Mouse (Mus musculus) forebrain, embryonic 11.5 days (tissue): ENCODE results near the gene 1700016D06Rik. TPM values are rescaled to one million over a fixed set of nuclear protein-coding genes. Genes with fewer than 3 reads are reported as not detected.

ENCODE experiments used
- ATAC-seq: fragments of 200-750 bp; cut with Nextera tagmentation; replicated peaks from 2 replicates; pipeline ENCODE4 v1.8.0; 2017; ENCODE audit warnings: moderate TSS enrichment; ENCODE audit not compliant: low FRiP score
- DNase-seq: peaks from one replicate; pipeline ENCODE4 v3.0.0-alpha.2; 2017; ENCODE audit warnings: low spot score
- H3K27ac ChIP-seq: fragments of 300-500 bp; sonication (generic); 2 replicates; pipeline ENCODE4 v1.5.1; 2014; ENCODE audit warnings: low read depth, low read length
- H3K27me3 ChIP-seq: fragments of 300-500 bp; sonication (generic); 2 replicates; pipeline ENCODE4 v1.6.1; 2014; ENCODE audit warnings: mild to moderate bottlenecking, low read length, mixed read lengths; ENCODE audit not compliant: control insufficient read depth, insufficient read depth
- H3K36me3 ChIP-seq: fragments of 300-500 bp; sonication (generic); 2 replicates; pipeline ENCODE4 v1.6.1; 2014; ENCODE audit warnings: mild to moderate bottlenecking, low read length, moderate library complexity, mixed read lengths; ENCODE audit not compliant: control insufficient read depth, insufficient read depth
- H3K4me1 ChIP-seq: fragments of 300-500 bp; sonication (generic); replicated peaks from 2 replicates; pipeline ENCODE4 v1.6.1; 2014; ENCODE audit warnings: low read length, mixed read lengths; ENCODE audit not compliant: control insufficient read depth, insufficient read depth
- H3K4me2 ChIP-seq: fragments of 300-500 bp; sonication (generic); 2 replicates; pipeline ENCODE4 v1.6.1; 2014; ENCODE audit warnings: low read depth, mild to moderate bottlenecking, low read length, moderate library complexity, mixed read lengths; ENCODE audit not compliant: severe bottlenecking
- H3K4me3 ChIP-seq: fragments of 300-500 bp; sonication (generic); 2 replicates; pipeline ENCODE4 v1.5.1; 2014; ENCODE audit warnings: low read depth, low read length
- H3K9ac ChIP-seq: fragments of 300-500 bp; sonication (generic); 2 replicates; pipeline ENCODE4 v1.6.1; 2014; ENCODE audit warnings: low read length
- H3K9me3 ChIP-seq: fragments of 300-500 bp; sonication (generic); 2 replicates; pipeline ENCODE4 v1.6.1; 2016; ENCODE audit warnings: low read length, mixed read lengths; ENCODE audit not compliant: control insufficient read depth
- WGBS: fragments of 180-500 bp; shearing (Covaris S2); extraction: QIAGEN DNeasy Blood & Tissue Kit; methylation state at CpG from one replicate; pipeline ENCODE4 v1.1.7; 2014; 5-methylcytosine and 5-hydroxymethylcytosine counted together
- polyA plus RNA-seq: library from polyadenylated mRNA; unstranded; fragments of >200 nt; fragmentation: Nextera tagmentation; extraction: Ambion mirVana; gene quantifications from 2 replicates; pipeline ENCODE4 v1.2.1, GENCODE M21; 2014

The 1700016D06Rik gene
- not detected in 2 replicates for polyA plus RNA-seq

DNA sequence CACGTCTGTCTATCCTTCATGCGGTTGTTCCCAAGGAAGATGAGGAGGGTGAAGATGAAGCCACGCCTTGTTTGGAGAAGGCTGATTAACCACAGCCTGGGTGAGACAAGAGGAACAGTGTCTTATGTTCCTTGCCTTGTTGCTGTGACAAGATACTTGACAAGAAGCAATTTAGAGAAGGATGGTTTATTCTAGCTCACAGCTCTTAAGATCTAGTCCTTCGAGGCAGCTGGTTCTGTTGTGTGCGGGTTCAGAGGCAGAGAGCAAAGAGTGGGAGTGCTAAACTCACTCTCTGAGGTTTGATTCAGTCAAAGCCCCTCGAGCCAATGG lies at the start of gene 1700016D06Rik:
Gene 1700016D06Rik, minus strand, starts transcription at position 31 of the 330 bp plus-strand sequence.
- no peaks in the 10 kb centered on the region for H3K9me3 ChIP-seq
- 77% methylated on average over 6 of the region's 6 CpGs for WGBS
- H3K36me3 ChIP-seq, result no peaks in the 10 kb centered on the region
- no peak within 1 kb of the TSS for H3K4me3 ChIP-seq
- H3K27me3 ChIP-seq, result no peaks in the 10 kb centered on the region
- no peak for DNase-seq
- ATAC-seq, result no peak
- no peak within 1 kb of the TSS for H3K27ac ChIP-seq
- no peak within 1 kb of the TSS for H3K9ac ChIP-seq
- H3K4me1 ChIP-seq, result no peaks in the 10 kb centered on the region
- H3K4me2 ChIP-seq, result peak within 1 kb of the TSS; percentile 43; the same call in 1 of the 2 replicates

DNA sequence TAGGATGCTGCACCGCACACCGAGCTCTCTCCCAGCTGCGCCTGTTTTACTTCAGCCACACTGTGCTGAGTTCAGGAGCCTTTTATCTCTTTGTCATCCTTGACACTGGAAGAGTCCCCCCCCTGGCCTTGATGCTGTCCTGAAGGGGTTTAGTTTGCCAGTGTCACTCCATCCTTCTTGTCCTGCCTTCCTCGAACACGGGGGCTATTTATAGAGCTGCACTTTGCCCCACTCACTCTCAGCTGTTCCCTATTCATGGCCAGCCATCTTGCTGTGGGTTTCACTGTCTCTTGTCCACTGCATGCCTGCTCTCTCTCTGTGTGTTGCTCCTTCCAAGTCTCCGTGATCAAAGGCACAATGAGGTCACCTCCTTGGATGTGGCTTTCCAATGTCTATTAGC lies 48.6 kb upstream of the 1700016D06Rik start:
- Histone ChIP-seq H3K9ac (no peak overlapping the region), H3K4me2 (no peak overlapping the region), H3K4me1 (no peaks in the 10 kb centered on the region), H3K27me3 (no peaks in the 10 kb centered on the region), H3K36me3 (no peaks in the 10 kb centered on the region), H3K27ac (no peak overlapping the region), H3K4me3 (no peak overlapping the region), H3K9me3 (no peaks in the 10 kb centered on the region)
- WGBS, result 75% methylated on average over 6 of the region's 6 CpGs
- no peak for DNase-seq
- ATAC-seq, result no peak

DNA sequence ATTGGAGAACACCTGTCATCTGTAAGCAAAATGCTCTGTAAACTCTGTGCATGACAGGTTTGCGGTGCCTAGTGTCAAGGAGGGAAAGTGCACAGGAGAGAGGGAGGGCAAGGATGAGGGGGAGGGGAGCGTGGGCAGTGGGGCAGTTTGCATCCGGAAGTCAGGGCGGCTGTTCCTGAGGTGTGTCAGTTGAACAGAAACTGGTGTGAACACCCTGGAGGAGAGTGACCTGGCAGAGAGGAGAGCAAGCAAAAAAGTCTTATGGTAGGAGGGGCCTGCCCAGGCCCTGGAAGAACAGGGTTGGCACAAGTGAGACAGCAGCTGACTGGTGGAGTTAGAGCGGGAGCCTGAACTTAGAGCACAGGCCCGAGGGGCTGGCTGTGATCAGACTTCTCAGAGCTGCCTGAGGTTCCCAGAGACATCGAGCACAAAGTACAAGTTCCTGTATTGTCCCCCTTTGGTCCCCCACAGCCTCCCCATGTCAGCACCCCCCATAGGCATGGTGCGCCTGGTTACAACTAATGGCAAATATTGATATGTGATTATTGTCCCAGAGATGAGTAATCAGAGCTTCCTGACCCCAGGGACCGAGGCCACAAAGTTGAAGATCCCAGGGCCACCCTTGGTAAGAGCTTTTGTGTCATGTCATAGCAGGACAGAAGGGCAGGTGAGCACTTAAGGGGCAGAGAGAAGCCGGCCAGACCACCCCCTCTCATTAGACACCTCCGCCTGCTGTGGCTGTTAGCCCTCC lies 46.2 kb upstream of the 1700016D06Rik start:
- no peak for DNase-seq
- Histone ChIP-seq H3K4me2 (no peak overlapping the region), H3K9ac (no peak overlapping the region), H3K4me1 (no peaks in the 10 kb centered on the region), H3K9me3 (no peaks in the 10 kb centered on the region), H3K4me3 (no peak overlapping the region), H3K27ac (no peak overlapping the region), H3K36me3 (no peaks in the 10 kb centered on the region), H3K27me3 (no peaks in the 10 kb centered on the region)
- 85% methylated on average over 11 of the region's 11 CpGs for WGBS
- ATAC-seq, result no peak

DNA sequence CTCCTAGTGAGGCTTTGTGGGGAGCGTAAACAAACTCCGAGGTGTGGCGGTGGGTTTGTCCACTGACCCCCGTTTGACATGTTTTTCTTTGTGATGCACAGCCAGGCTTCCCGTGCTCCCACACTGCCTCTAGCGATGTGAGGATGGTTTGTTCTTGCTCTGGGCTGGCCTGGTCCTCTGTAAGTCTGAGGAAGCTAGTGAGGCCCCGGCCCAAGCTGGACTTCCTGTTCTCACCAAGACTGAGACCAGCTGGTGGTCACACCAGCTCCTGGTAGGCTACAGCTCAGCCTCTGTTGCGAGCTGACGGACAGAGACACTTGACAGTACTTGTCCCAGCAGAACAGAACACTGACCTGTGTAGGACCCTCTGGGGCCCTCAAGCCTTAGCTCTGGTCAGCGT lies 42.7 kb upstream of the 1700016D06Rik start:
- ATAC-seq (no peak), DNase-seq (no peak)
- H3K27me3 ChIP-seq, result no peaks in the 10 kb centered on the region
- WGBS, result 85% methylated on average over 10 of the region's 10 CpGs
- H3K4me1 ChIP-seq, result no peaks in the 10 kb centered on the region
- H3K9ac ChIP-seq, result no peak overlapping the region
- no peak overlapping the region for H3K4me3 ChIP-seq
- H3K9me3 ChIP-seq, result no peaks in the 10 kb centered on the region
- H3K27ac ChIP-seq, result no peak overlapping the region
- no peaks in the 10 kb centered on the region for H3K36me3 ChIP-seq
- no peak overlapping the region for H3K4me2 ChIP-seq

DNA sequence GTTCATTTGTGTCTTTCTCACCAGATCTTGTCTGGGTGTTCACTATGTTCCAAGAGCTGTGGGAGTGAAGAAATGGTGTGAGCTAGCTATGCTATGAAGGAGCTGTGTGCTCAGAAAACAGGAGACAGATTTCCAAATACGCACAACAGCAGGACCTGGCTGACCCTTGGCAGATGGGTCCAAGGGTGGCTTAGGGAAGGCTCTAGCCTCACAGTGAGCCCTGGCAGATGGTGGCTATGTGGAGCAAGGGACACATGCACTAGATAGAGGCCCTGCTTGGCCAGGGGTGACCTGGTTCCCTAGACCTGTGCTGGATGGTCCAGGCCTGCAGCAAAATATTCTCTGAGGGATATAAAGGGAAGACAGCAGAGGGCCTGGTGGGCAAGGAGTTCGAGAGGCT lies 40.0 kb upstream of the 1700016D06Rik start:
- DNase-seq (no peak), ATAC-seq (no peak)
- Histone ChIP-seq H3K4me3 (no peak overlapping the region), H3K27me3 (no peaks in the 10 kb centered on the region), H3K4me1 (no peaks in the 10 kb centered on the region), H3K36me3 (no peaks in the 10 kb centered on the region; the same call in 1 of the 2 replicates), H3K4me2 (no peak overlapping the region), H3K27ac (no peak overlapping the region), H3K9me3 (no peaks in the 10 kb centered on the region), H3K9ac (no peak overlapping the region)
- 93% methylated on average over 2 of the region's 2 CpGs for WGBS

DNA sequence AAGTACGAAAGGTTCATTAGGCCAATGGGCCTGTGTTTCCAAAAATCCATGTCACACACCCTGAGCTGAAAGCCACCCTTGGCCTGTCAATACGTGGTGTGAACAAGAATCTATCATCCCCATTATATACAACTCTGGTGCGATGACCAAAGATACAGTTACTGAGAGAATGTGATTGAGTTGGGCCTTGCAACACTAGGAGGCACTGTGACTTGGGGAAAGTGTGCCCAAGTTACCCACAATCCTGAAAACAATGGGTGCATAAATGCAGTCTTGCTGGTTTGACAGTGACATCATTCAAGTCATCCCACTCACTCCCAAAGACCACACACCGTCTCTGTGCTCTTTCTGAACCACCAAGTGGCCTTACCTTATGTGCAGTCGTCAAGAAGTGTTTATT lies 38.2 kb upstream of the 1700016D06Rik start:
- Histone ChIP-seq H3K4me2 (no peak overlapping the region), H3K9ac (no peak overlapping the region), H3K4me3 (no peak overlapping the region), H3K9me3 (no peaks in the 10 kb centered on the region), H3K4me1 (no peaks in the 10 kb centered on the region), H3K36me3 (no peaks in the 10 kb centered on the region; the same call in 1 of the 2 replicates), H3K27ac (no peak overlapping the region), H3K27me3 (no peaks in the 10 kb centered on the region)
- ATAC-seq (no peak), DNase-seq (no peak)
- 86% methylated on average over 5 of the region's 5 CpGs for WGBS

DNA sequence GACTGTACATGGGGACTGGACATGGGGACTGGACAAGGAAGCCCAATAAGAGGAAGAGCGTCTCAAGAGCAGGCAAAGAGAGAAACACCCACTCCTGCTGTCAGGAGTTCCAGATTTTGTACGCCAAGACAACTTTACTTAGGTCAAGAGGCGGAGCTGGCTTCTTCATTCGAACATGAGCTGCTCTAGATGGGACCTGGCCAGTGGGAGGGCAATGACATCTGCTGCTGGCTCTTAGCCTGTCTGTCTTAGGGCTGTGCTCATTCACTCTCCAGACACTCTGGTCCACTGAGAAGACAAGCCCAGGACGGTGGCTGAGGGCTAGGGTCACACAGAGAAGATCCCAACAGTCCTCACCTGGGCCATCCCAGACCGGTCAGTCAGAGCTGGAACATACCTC lies 36.2 kb upstream of the 1700016D06Rik start:
- 94% methylated on average over 6 of the region's 6 CpGs for WGBS
- Histone ChIP-seq H3K27me3 (no peaks in the 10 kb centered on the region), H3K9me3 (no peaks in the 10 kb centered on the region), H3K4me1 (no peaks in the 10 kb centered on the region), H3K27ac (no peak overlapping the region), H3K4me3 (no peak overlapping the region), H3K36me3 (no peaks in the 10 kb centered on the region; the same call in 1 of the 2 replicates), H3K9ac (no peak overlapping the region), H3K4me2 (no peak overlapping the region)
- DNase-seq, result no peak
- ATAC-seq, result no peak

DNA sequence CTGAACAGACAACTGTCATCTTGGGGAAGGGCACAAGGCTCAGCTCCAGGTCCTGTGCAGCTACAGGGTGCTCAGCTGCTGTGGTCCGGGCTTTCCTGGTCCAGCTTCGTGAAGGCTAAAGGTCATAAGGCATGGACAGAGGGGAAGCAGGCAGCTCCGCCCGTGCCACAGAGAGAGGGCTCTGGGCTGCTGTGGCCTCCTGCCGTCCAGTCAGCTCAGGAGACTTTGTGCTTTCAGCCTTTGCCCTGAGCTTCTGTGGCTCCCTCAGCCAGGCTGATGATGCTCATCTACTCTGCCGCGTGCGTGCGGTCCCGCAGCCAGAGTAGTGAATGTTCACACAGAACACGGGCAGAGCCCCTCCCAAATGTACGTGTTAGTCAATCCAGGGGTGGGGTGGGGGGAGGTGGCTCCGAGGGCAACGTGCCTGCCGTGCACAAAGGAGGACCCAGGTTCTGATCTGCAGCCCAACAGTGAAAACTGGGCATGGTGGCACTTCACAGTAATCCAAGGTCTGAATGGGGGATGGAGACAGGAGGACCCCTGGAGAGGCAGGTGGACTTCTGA lies 34.9 kb upstream of the 1700016D06Rik start:
- no peaks in the 10 kb centered on the region; the same call in 1 of the 2 replicates for H3K36me3 ChIP-seq
- DNase-seq, result no peak
- H3K4me3 ChIP-seq, result no peak overlapping the region
- no peaks in the 10 kb centered on the region; the same call in 1 of the 2 replicates for H3K4me1 ChIP-seq
- no peak overlapping the region for H3K4me2 ChIP-seq
- no peaks in the 10 kb centered on the region for H3K27me3 ChIP-seq
- WGBS, result 85% methylated on average over 15 of the region's 15 CpGs
- no peak overlapping the region for H3K9ac ChIP-seq
- no peak overlapping the region for H3K27ac ChIP-seq
- H3K9me3 ChIP-seq, result no peaks in the 10 kb centered on the region
- no peak for ATAC-seq
